Mouse (Mus musculus) hindbrain, embryonic 16.5 days (tissue): ENCODE data around the gene Cmtm2a. TPM values are rescaled to one million over a fixed set of nuclear protein-coding genes. Genes with fewer than 3 reads are reported as not detected.
"Not testable (repeated sequence)": the region's sequence is repeated elsewhere in the genome, so short reads cannot be mapped to it uniquely, and the experiment has no call there.

Experiments used
- ATAC-seq: fragments of 200-750 bp; cut with Nextera tagmentation; 2 replicates; pipeline ENCODE4 v1.8.0; 2017; ENCODE audit warnings: moderate TSS enrichment, moderate library complexity
- H3K27ac ChIP-seq: fragments of 300-500 bp; sonication (generic); 2 replicates; pipeline ENCODE4 v1.5.1; 2014; ENCODE audit warnings: low read depth, mild to moderate bottlenecking, control low read depth, low read length, moderate library complexity
- H3K27me3 ChIP-seq: fragments of 300-500 bp; sonication (generic); replicated peaks from 2 replicates; pipeline ENCODE4 v1.6.1; 2014; ENCODE audit warnings: low read length; ENCODE audit not compliant: control insufficient read depth, insufficient read depth
- H3K36me3 ChIP-seq: fragments of 300-500 bp; sonication (generic); 2 replicates; pipeline ENCODE4 v1.6.1; 2014; ENCODE audit warnings: mild to moderate bottlenecking, low read length, moderate library complexity, mixed read lengths; ENCODE audit not compliant: control insufficient read depth, insufficient read depth
- H3K4me1 ChIP-seq: fragments of 300-500 bp; sonication (generic); 2 replicates; pipeline ENCODE4 v1.6.1; 2014; ENCODE audit warnings: low read depth, low read length; ENCODE audit not compliant: control insufficient read depth, insufficient read depth
- H3K4me2 ChIP-seq: fragments of 300-500 bp; sonication (generic); 2 replicates; pipeline ENCODE4 v1.6.1; 2014; ENCODE audit warnings: mild to moderate bottlenecking, low read length, control low read depth, moderate library complexity
- H3K4me3 ChIP-seq: fragments of 300-500 bp; sonication (generic); 2 replicates; pipeline ENCODE4 v1.5.1; 2014; ENCODE audit warnings: mild to moderate bottlenecking, low read length, control low read depth, moderate library complexity
- H3K9ac ChIP-seq: fragments of 300-500 bp; sonication (generic); 2 replicates; pipeline ENCODE4 v1.6.1; 2014; ENCODE audit warnings: low read depth, mild to moderate bottlenecking, control low read depth, low read length, moderate library complexity
- H3K9me3 ChIP-seq: fragments of 300-500 bp; sonication (generic); 2 replicates; pipeline ENCODE4 v1.6.1; 2014; ENCODE audit warnings: mild to moderate bottlenecking, low read length, moderate library complexity; ENCODE audit not compliant: control insufficient read depth
- WGBS: fragments of 180-500 bp; shearing (Covaris S2); extraction: QIAGEN DNeasy Blood & Tissue Kit; methylation state at CpG from one replicate; pipeline ENCODE4 v1.1.7; 2014; 5-methylcytosine and 5-hydroxymethylcytosine counted together
- polyA plus RNA-seq: library from polyadenylated mRNA; unstranded; fragments of >200 nt; fragmentation: Nextera tagmentation; extraction: Ambion mirVana; gene quantifications from 2 replicates; pipeline ENCODE4 v1.2.1, GENCODE M21; 2015

The Cmtm2a gene
- polyA plus RNA-seq, 1 experiment from 2014 or later, result not detected

DNA sequence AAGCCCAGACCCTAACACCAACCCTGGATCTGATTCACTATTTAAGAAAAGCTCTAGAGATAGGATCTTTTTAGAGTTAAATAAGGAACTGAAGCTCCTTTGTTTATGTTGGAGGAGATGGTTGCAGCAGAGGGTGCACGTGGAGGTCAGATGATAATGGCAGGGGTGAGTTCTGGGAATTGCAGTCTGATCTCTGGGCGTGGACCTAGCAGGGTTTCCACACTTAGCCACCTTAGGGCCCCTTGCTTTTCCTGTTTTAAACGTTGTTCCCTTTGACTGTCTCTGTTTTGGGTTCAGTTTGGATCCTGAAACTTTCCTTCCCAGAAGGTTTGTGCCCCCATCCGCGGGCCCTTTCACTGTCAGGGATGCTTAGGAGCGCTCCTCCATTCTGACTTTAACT lies 15.4 kb upstream of the Cmtm2a start:
- H3K36me3 ChIP-seq, H3K4me2 ChIP-seq, H3K9me3 ChIP-seq, ATAC-seq, H3K9ac ChIP-seq, H3K27me3 ChIP-seq, H3K4me3 ChIP-seq, H3K4me1 ChIP-seq, H3K27ac ChIP-seq: not testable (repeated sequence)
- 62% methylated on average over 6 of the region's 6 CpGs for WGBS

GRCm38 (mm10) chr8:104304962-104305361 lies 12.0 kb upstream of the Cmtm2a start:
- Histone ChIP-seq H3K36me3 (no peaks in the 10 kb centered on the region), H3K9me3 (no peaks in the 10 kb centered on the region), H3K27ac (no peak overlapping the region), H3K9ac (no peak overlapping the region), H3K27me3 (no peaks in the 10 kb centered on the region), H3K4me2 (no peak overlapping the region), H3K4me1 (0 out of 2 replicates have a peak, but pooled peaks cover 3% of the 10 kb centered on the region), H3K4me3 (no peak overlapping the region)
- 91% methylated on average over 11 of the region's 11 CpGs for WGBS
- ATAC-seq, result no peak

- not testable (repeated sequence) for H3K4me1 ChIP-seq, H3K36me3 ChIP-seq, H3K4me3 ChIP-seq, H3K27me3 ChIP-seq, H3K27ac ChIP-seq, H3K9me3 ChIP-seq, H3K9ac ChIP-seq, ATAC-seq, H3K4me2 ChIP-seq
- 94% methylated on average over 4 of the region's 4 CpGs for WGBS
Observed at GRCm38 (mm10) chr8:104302536-104302935, 9.6 kb upstream of the Cmtm2a start.

DNA sequence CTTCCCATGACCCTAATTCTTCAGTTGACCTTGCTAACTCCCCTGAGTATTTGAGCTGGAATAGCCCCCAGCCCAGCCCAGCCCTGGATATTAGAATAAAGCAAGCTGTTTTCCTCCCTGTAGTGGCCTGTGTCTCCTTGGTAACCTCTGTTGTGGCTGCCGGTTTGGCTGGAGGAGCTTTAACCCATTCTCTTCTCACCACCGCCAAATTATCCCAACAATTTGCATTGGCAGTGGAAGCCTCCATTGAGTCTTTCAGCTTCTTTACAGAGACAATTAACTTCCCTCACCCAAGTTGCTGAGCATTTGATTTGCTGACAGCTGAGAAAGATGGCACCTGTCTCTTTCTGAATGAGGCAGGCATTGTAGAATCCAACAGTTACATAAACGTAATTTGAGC lies 8.6 kb upstream of the Cmtm2a start:
- H3K4me2 ChIP-seq, H3K4me1 ChIP-seq, H3K9me3 ChIP-seq, H3K27me3 ChIP-seq, H3K27ac ChIP-seq, H3K9ac ChIP-seq, H3K36me3 ChIP-seq, H3K4me3 ChIP-seq: not testable (repeated sequence)
- 4% methylated on average over 3 of the region's 3 CpGs for WGBS
- peak; percentile 85 for ATAC-seq

- H3K9ac ChIP-seq, result no peak overlapping the region
- no peak overlapping the region for H3K4me3 ChIP-seq
- H3K27me3 ChIP-seq, result no peaks in the 10 kb centered on the region
- H3K4me2 ChIP-seq, result no peak overlapping the region
- no peaks in the 10 kb centered on the region for H3K4me1 ChIP-seq
- 93% methylated on average over 1 of the region's 1 CpGs for WGBS
- no peak for ATAC-seq
- no peak overlapping the region for H3K27ac ChIP-seq
- H3K36me3 ChIP-seq, result no peaks in the 10 kb centered on the region
- no peaks in the 10 kb centered on the region for H3K9me3 ChIP-seq
Observed at GRCm38 (mm10) chr8:104294396-104294795, 1.4 kb upstream of the Cmtm2a start.

- WGBS, result 79% methylated on average over 6 of the region's 6 CpGs
- Histone ChIP-seq H3K9ac (no peak overlapping the region), H3K27me3 (no peaks in the 10 kb centered on the region), H3K27ac (no peak overlapping the region), H3K9me3 (no peaks in the 10 kb centered on the region), H3K4me1 (no peaks in the 10 kb centered on the region), H3K4me3 (no peak overlapping the region), H3K4me2 (no peak overlapping the region), H3K36me3 (0 out of 2 replicates have a peak, but pooled peaks cover 2% of the 10 kb centered on the region)
- ATAC-seq, result no peak
Observed at GRCm38 (mm10) chr8:104268937-104269440, 24.0 kb downstream of the Cmtm2a start.

- Histone ChIP-seq H3K4me2 (no peak overlapping the region), H3K4me1 (no peaks in the 10 kb centered on the region), H3K9ac (no peak overlapping the region), H3K36me3 (0 out of 2 replicates have a peak, but pooled peaks cover 6% of the 10 kb centered on the region), H3K4me3 (no peak overlapping the region), H3K9me3 (no peaks in the 10 kb centered on the region), H3K27ac (no peak overlapping the region), H3K27me3 (no peaks in the 10 kb centered on the region)
- no peak for ATAC-seq
Observed at GRCm38 (mm10) chr8:104268368-104268767, 24.6 kb downstream of the Cmtm2a start.

- H3K4me2 ChIP-seq, H3K9ac ChIP-seq, H3K4me1 ChIP-seq, H3K4me3 ChIP-seq, H3K9me3 ChIP-seq, H3K36me3 ChIP-seq, H3K27ac ChIP-seq, H3K27me3 ChIP-seq, ATAC-seq: not testable (repeated sequence)
- 94% methylated on average over 22 of the region's 22 CpGs for WGBS
Observed at GRCm38 (mm10) chr8:104264271-104264935, 28.6 kb downstream of the Cmtm2a start.

DNA sequence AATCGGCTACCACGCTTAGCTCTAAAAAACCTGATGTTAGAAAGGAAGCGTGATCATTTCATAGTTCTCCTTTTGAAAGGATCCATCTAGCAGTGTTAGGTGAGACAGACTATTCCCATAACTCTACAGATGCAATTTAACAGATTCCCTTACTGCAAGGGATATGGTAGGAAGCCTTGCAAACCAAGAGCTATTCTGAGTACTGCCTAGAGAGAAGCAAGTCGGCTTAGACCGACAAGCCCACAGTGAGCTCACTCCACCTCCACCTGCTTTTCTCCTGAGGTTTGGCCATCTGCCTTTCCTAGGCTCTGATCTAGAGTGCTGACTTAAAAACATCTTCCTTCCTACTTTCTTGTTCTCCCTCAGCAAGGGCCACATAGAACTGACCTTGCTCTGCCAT lies 31.2 kb downstream of the Cmtm2a start:
- H3K27me3 ChIP-seq, H3K9me3 ChIP-seq, H3K4me1 ChIP-seq, H3K27ac ChIP-seq, H3K4me3 ChIP-seq, ATAC-seq, H3K4me2 ChIP-seq, H3K9ac ChIP-seq: not testable (repeated sequence)
- 93% methylated on average over 5 of the region's 5 CpGs for WGBS
- H3K36me3 ChIP-seq, result peaks cover 25% of the 10 kb centered on the region
